Mouse (Mus musculus) T-cell, adult 2 months (primary cell): ENCODE measurements at regions not wholly inside any gene's neighbourhood (a gene's known extent, or its start where the extent isn't known, plus 50 kb on each side); places are given as distances from the start of the nearest gene placed in this dataset.

Experiments
- DNase-seq: peaks from one replicate; pipeline ENCODE4 v3.0.0; 2022; ENCODE audit warnings: low spot score

DNA sequence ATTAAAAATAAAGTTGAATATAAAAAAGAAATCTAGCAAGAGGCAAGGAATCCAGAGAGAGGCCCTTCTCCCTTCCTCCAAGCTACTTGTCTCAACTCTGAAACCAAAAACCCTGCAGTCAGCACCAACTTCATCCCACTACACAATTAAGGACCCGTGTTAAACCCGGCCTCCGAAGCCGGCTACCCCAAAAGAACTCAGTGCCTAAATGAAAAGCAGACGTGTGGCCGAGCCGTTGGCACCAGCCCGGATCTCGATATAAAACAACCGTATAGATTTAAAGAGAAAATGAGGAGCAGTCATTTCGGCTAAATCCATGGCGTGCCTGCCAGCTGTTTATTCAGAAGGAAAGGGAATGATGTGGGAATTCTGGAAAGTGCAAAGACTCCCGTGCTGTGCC lies 384.7 kb upstream of the Dynlrb2 start:
- no peak for DNase-seq

GRCm38 (mm10) chr8:116117919-116118318 lies 386.9 kb upstream of the Dynlrb2 start:
- no peak for DNase-seq

- DNase-seq, result no peak
Measured at GRCm38 (mm10) chr8:116116625-116117024, 388.1 kb upstream of the Dynlrb2 start.

GRCm38 (mm10) chr8:116115811-116116372 lies 388.9 kb upstream of the Dynlrb2 start:
- no peak for DNase-seq

- DNase-seq, result no peak
Measured at GRCm38 (mm10) chr8:116114978-116115377, 389.8 kb upstream of the Dynlrb2 start.

DNA sequence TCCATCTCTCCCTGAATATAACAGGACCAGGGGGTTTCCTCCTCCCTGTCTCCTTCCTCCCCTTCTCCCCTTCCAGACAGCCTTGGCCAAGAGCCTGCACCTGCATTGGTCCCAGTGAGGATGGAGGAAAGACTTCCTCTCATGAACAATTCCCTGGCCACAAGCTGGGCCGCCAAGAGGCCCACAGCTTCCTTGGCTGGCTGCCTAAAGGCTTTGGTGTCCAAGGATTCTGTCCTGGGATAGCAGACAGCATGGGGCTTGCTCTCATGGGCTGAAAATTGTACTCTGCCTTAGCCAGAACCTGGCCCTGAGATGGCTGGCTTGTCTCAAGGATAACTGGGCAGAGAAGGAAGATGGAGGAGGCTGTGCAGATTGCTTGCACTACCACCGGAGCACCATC lies 390.3 kb upstream of the Dynlrb2 start:
- DNase-seq, result no peak

DNA sequence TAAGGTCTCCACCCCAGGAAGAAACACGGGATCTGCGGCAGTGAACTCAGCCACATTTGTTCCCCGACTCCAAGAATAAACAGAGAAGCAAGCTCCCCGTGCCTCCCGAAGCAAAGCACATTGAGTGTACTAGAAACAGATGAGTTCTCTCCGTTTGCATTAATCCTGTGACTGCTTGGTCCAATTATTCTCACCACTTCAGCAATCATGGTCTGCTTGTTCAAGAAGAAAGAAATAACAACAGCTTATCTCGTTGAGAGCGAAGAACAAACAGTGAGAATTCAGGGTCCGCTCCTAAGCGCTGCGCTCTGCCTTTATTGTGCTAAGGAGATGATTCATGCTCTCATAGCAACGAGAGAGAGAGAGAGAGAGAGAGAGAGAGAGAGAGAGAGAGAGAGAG lies 393.6 kb upstream of the Dynlrb2 start:
- no peak for DNase-seq

DNA sequence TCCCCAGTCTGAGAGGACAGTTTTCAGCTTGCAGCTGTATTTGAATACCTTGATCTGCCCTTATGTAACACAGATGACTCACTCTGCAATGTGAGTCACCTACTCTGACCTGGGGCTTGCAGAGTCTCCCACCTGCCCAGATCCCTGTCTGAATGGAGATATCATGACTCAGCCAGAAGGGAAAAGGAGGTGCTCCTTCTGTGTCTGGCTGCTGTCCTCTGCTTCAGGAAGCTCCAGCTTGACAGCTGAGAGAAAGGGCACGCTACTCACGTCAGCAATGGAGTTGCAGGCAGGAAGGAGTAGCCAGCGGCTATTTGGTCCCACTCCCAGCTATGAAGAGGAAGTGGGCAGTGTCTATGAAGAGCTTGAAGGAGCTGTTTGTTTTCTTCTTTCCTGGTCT lies 389.1 kb upstream of the Maf start:
- DNase-seq, result no peak

- DNase-seq, result no peak
Measured at GRCm38 (mm10) chr8:116083156-116083555, 375.6 kb upstream of the Maf start.

DNA sequence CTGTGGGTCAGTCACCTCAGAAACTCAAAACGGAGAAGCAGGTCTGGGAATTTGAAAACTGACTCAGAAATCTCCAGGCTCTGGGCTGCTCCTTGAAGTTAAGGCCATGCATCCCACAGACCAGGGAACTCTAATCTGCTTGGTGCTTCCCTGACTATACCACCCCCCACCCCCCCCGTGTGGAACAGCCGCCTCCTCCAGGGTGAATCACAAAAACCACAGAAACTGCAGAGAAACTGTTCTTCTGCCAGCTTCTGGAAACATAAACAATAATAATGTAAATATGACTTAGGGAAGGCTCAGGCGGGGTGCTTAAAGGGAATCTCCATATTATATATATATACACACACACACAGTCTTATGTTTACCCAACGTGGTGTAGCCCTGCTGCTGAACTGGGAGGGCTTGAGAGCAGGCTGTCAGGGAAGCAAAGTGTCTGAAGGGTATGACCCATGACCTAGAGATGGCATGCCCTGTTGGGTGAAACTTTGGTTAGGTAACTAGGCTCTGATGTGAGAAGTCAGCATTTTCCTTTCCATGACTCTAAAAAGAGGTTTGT lies 371.3 kb upstream of the Maf start:
- DNase-seq, result no peak

DNA sequence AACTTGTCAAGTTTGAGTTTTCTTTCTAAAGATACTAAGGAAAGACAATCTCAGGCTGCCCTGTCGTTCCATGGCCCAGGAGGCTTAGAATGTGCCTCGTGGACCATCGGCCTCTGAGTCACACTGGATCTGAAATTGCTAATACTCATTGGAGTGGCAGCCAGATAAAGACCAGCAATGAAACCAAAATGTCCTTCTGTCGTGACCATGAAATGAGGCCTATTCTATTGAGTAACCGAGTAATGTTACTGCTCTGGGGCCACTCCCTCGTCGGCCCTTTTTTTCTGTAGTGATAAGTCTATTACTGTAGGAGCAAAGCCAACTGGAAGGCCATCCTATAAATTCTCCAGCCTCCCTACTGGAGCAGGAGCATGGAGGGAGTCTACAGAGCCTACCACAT lies 363.9 kb upstream of the Maf start:
- no peak for DNase-seq

GRCm38 (mm10) chr8:116069538-116069937 lies 361.9 kb upstream of the Maf start:
- no peak for DNase-seq

DNA sequence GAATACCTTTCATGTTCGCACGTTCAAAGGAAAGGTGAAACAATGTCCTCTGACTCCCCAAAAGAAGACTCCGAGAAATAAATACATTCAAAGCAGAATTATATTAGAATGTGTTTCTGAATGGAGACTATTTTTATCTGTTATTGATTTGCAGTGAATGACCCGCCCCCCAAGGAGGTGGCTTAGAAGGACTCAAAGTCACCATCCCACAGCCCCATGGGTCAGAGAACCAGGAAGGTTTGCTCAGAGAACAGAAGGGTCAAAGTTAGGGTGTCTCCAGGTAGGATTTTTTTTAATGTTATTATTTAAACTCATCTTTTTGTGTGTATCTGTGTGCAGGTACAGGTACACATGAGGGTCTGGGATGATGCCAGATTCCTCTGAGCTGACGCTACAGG lies 360.4 kb upstream of the Maf start:
- DNase-seq, result no peak

DNA sequence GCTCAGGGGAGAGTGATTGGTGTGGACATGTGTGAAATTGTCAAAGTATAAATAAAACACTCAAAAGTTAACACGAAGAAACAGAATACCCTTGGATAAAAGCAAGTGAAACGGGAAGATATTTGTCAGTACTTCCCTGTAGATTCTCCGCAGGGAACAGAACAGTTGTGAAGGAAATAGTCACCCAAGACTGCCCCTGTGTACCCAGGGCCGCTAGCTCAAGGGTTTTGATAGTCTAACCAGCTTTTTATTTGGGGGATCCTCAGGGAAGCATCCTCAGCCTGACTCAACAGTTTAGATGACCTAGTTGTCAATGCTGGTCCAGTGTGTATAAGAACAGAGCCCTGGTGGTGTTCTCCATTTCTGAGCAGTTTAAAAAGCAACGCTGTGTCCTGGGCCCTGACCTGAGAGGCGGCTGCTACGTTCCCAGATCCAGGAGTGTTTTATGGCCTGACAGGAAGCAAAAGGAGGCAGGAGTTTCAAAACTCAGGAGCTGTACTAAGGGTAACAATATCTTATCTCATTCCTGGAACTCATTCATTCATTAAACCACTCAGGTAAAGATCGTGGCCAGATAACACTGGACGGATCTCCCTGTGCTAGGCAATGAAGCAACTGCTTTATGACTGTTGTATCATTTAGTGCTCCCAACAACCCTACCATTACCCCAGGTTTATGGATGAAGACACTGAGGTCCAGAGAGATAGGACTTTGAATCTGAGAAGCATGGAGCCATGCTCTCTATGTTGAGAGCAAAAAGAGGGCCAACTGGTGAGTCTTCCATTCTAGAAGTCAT lies 359.8 kb upstream of the Maf start:
- DNase-seq, result no peak

DNA sequence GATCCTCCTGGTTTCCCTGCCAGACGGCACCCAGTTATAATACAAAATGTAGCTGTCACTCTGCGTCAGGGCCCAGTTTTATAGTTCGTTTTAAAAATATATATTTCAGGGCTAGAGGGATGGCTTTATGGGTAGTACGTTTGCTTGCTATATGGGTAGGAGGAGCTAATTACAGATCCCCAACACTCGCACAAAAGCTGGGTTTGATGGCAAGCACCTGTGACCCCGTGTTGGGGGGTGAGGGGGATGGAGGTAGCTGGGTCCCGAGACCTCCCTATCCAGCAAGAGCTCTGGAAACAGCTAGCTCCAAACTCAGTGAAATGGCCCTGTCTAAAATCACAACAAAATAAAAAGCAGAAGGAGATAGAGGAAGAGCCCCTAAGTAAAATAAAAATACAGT lies 358.3 kb upstream of the Maf start:
- no peak for DNase-seq

DNA sequence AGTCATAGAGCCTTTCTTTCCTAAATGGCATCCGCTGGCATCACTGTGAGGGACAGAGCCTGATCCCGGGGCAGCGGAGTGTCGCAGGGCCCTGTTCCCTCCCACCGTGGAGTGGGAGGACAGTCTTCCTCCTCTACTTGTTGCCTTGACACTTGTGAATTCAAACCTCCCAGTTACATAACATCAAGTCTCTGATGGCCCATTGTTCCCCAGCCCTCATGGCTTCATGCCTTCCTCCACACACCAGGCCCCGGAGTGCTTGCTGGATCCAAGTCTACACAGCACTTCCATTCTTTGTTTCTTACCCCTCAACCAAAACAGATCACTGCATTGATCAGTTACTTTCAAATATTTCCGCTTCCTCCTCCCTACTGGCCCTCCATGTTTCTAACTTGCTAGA lies 357.7 kb upstream of the Maf start:
- DNase-seq, result no peak

DNA sequence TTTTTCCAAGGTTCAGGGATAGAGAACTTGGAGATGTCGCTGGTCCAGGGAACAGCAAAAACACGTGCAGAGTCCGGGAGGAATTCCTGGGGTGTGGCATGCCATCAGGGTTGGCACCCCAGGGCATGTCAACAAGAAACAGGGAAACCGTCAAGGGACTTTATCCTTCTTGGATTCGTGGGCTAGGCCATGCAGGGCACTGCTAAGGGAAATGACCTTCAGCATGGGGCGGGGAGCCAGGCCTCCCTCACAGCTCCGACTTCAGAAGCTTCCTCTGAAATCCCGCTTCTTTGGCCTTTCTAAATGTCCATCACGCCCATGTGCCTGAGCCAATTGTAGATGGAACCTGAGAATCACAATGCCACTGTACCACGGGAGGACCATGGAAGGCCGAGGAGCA lies 357.0 kb upstream of the Maf start:
- DNase-seq, result no peak

- DNase-seq, result no peak
Measured at GRCm38 (mm10) chr8:116063541-116063940, 355.9 kb upstream of the Maf start.

DNA sequence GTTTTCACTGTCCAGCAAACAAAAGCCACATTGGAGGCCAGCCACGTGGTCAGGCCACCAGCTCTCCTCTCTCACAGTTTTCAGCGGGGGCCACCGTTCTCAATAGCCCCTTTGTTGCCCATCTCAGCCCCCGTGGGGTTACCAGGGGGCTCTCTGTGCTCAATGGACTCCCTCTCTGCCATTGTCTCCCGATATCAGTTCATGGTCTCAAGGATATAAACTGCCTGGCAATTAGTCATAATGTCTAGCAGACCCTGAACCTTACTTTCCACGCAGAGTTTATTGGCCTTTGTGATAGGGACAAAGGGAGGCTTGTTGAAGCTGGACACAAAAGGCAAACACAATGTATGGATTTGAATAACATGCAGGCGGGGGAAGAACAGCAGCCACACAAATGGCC lies 345.9 kb upstream of the Maf start:
- no peak for DNase-seq

DNA sequence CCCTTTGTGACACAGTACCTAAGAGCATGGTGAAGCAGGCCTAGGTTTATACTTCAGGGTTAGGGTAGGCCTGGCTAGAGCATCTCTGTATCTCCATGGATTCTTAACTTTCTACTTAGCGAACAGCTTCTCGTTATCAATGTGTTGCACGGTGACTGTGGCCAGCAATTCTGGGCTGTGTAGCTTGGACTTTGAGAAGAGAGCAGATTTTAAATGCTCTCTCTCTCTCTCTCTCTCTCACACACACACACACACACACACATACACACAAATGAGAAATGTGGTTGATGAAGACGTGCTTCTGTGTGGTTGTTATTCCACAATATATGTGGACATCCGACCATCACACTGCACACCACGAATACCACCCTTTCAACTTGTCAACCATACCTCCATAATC lies 345.4 kb upstream of the Maf start:
- DNase-seq, result no peak

DNA sequence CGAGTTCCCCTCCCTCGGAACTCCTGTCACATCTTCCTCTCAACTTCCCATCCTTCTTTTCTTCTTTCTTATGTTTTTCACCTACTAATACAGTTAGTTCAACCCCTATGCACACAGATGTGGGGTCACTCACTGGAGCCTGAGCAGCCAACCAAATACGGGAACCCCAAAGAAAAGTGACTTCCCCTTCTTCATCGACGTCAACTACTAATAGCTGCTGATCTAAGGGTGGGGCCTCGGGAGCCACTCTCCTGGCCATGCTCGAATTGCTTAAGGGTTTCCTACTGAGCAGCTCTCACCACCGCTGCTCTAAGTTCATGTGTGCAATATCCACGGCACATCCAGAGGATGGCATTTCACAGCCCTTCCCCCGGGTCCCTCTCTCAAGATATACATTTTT lies 340.9 kb upstream of the Maf start:
- DNase-seq, result no peak

DNA sequence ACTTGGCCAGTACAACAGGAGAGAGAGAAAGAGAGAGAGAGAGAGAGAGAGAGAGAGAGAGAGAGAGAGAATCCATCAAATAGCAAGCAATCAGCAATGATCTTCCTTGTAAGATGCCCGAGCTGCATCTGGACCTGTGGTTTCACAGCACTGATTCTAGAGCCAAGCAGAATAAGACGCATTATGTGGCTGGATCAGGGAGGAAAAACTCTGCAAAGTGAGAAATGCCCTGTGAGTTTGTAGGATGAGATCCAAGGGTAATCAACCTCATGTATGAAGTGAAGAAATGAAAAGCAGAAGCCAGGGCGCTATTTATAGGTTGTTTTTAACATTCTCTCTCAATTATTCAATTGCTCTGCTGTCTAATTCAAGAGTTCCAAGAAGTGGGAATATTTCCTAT lies 339.3 kb upstream of the Maf start:
- no peak for DNase-seq

- no peak for DNase-seq
Measured at GRCm38 (mm10) chr8:116045526-116045925, 337.9 kb upstream of the Maf start.

GRCm38 (mm10) chr8:116043381-116043780 lies 335.8 kb upstream of the Maf start:
- DNase-seq, result no peak
